Mouse (Mus musculus) heart, embryonic 10.5 days (tissue): ENCODE data around the gene Aqp1. TPM values are rescaled to one million over a fixed set of nuclear protein-coding genes. Genes with fewer than 3 reads are reported as not detected.

ENCODE experiments used
- microRNA-seq: library from miRNA; unstranded; fragments of <30 nt; microRNA quantifications from one replicate; pipeline ENCODE4, GENCODE M21; 2017
- polyA plus RNA-seq: library from polyadenylated mRNA; unstranded; fragments of >200 nt; fragmentation: Nextera tagmentation; extraction: Ambion mirVana; gene quantifications from 2 replicates; pipeline ENCODE4 v1.2.1, GENCODE M21; 2016

Aqp1 gene
- polyA plus RNA-seq, 1 experiment from 2014 or later: 5.1 TPM

Small RNA genes within 50 kb of the gene (microRNA-seq; reads per million reads assigned to microRNA genes)
- not detected for gene Gm25458

Other genes starting within 250 kb of the Aqp1 start
- 2.4 and 5.0 TPM in 2 replicates for gene Crhr2, start 203.4 kb upstream of the Aqp1 start, polyA plus RNA-seq
- 0.20 TPM in 1 of 2 replicates, not detected in the other for gene Inmt, start 161.4 kb upstream of the Aqp1 start, polyA plus RNA-seq
- gene Mindy4, start 133.0 kb upstream of the Aqp1 start, polyA plus RNA-seq: 7.7 and 9.7 TPM in 2 replicates
- gene Ghrhr, start 39.9 kb downstream of the Aqp1 start, polyA plus RNA-seq: not detected in 2 replicates
- 1.3 and 1.8 TPM in 2 replicates for gene Adcyap1r1, start 115.5 kb downstream of the Aqp1 start, polyA plus RNA-seq